29 mouse cellular contexts compared by ENCODE assay signal in genomic region chr15:97558725-97559124, GRCm38 (mm10).
"Had no signal": no experiment of that assay in that cellular context is flagged by ENCODE, and none has a peak within 500 bp of the region (broad histone marks: within the 10 kb centered on the region; RNA-seq: fewer than 3 reads in every experiment).

No protein-coding gene starts in this region.

- H3K27me3 ChIP-seq: limb, embryonic 12.5 days; limb, embryonic 13.5 days; limb, embryonic 15.5 days; liver, embryonic 12.5 days; liver, embryonic 13.5 days; liver, embryonic 15.5 days; lung, embryonic 15.5 days; megakaryocyte, embryonic 14.5 days; midbrain, embryonic 12.5 days; midbrain, embryonic 13.5 days; midbrain, embryonic 15.5 days had no signal

- H3K4me3 ChIP-seq: limb, embryonic 10.5 days; limb, embryonic 12.5 days; limb, embryonic 13.5 days; limb, embryonic 15.5 days; liver, embryonic 12.5 days; liver, embryonic 13.5 days; liver, embryonic 15.5 days; lung, embryonic 15.5 days; megakaryocyte, embryonic 14.5 days; midbrain, embryonic 10.5 days; midbrain, embryonic 12.5 days; midbrain, embryonic 13.5 days; midbrain, embryonic 15.5 days; myocyte had no signal

- H3K4me1 ChIP-seq: limb, embryonic 10.5 days; limb, embryonic 12.5 days; limb, embryonic 13.5 days; limb, embryonic 15.5 days; liver, embryonic 12.5 days; liver, embryonic 13.5 days; liver, embryonic 15.5 days; lung, embryonic 15.5 days; megakaryocyte, embryonic 14.5 days; midbrain, embryonic 10.5 days; midbrain, embryonic 12.5 days; midbrain, embryonic 13.5 days; midbrain, embryonic 15.5 days had no signal

- H3K27ac ChIP-seq: limb, embryonic 10.5 days; limb, embryonic 12.5 days; limb, embryonic 13.5 days; limb, embryonic 15.5 days; liver, embryonic 12.5 days; liver, embryonic 13.5 days; liver, embryonic 14.5 days; liver, embryonic 15.5 days; lung, embryonic 15.5 days; macrophage; midbrain, embryonic 10.5 days; midbrain, embryonic 12.5 days; midbrain, embryonic 13.5 days; midbrain, embryonic 15.5 days had no signal

- ATAC-seq: liver, embryonic 12.5 days; liver, postnatal 0 days; lung, postnatal 0 days; midbrain, embryonic 13.5 days; midbrain, embryonic 15.5 days; midbrain, embryonic 16.5 days had no signal

- DNase-seq: left cerebral cortex, postnatal 4 days; liver; liver, embryonic 13.5 days; liver, postnatal 0 days; lung, adult 18-20 months; lung, adult 2 months; lung, embryonic 14.5 days; lung, postnatal 10 days; lung, postnatal 14 days; lung, postnatal 36 days; lung, postnatal 4 days; midbrain, embryonic 14.5 days had no signal

- H3K36me3 ChIP-seq: limb, embryonic 10.5 days; limb, embryonic 12.5 days; limb, embryonic 13.5 days; limb, embryonic 15.5 days; liver, embryonic 12.5 days; liver, embryonic 13.5 days; liver, embryonic 15.5 days; lung, embryonic 15.5 days; midbrain, embryonic 10.5 days; midbrain, embryonic 12.5 days; midbrain, embryonic 13.5 days; midbrain, embryonic 15.5 days had no signal

- H3K9ac ChIP-seq: limb, embryonic 12.5 days; limb, embryonic 13.5 days; limb, embryonic 15.5 days; liver, embryonic 12.5 days; liver, embryonic 13.5 days; liver, embryonic 14.5 days; liver, embryonic 15.5 days; liver, postnatal 0 days; lung, embryonic 14.5 days; lung, embryonic 15.5 days; midbrain, embryonic 12.5 days; midbrain, embryonic 13.5 days; midbrain, embryonic 15.5 days had no signal
